Mouse (Mus musculus) kidney, postnatal 0 days (tissue): ENCODE results near the gene Fbxo24. TPM values are rescaled to one million over a fixed set of nuclear protein-coding genes. Genes with fewer than 3 reads are reported as not detected.

Experiments used
- ATAC-seq: fragments of 200-750 bp; cut with Nextera tagmentation; replicated peaks from 2 replicates; pipeline ENCODE4 v1.8.0; 2017; ENCODE audit warnings: low read depth, moderate number of reproducible peaks, moderate TSS enrichment, moderate library complexity; ENCODE audit not compliant: low FRiP score
- DNase-seq: peaks from one replicate; pipeline ENCODE4 v3.0.0-alpha.2; 2016; ENCODE audit warnings: low spot score
- H3K27ac ChIP-seq: fragments of 300-500 bp; sonication (generic); 2 replicates; pipeline ENCODE4 v1.5.1; 2014; ENCODE audit warnings: mild to moderate bottlenecking
- H3K27me3 ChIP-seq: fragments of 300-500 bp; sonication (generic); 2 replicates; pipeline ENCODE4 v1.6.1; 2014; ENCODE audit warnings: low read length, mixed read lengths; ENCODE audit not compliant: insufficient read depth
- H3K36me3 ChIP-seq: fragments of 300-500 bp; sonication (generic); 2 replicates; pipeline ENCODE4 v1.6.1; 2014; ENCODE audit warnings: low read length, mixed read lengths; ENCODE audit not compliant: insufficient read depth
- H3K4me1 ChIP-seq: fragments of 300-500 bp; sonication (generic); replicated peaks from 2 replicates; pipeline ENCODE4 v1.6.1; 2014; ENCODE audit warnings: antibody characterized with exemption, low read length, mixed read lengths; ENCODE audit not compliant: insufficient read depth
- H3K4me2 ChIP-seq: fragments of 300-500 bp; sonication (generic); 2 replicates; pipeline ENCODE4 v1.6.1; 2014; ENCODE audit warnings: mild to moderate bottlenecking, low read length, moderate library complexity, mixed read lengths
- H3K4me3 ChIP-seq: fragments of 300-500 bp; sonication (generic); replicated peaks from 2 replicates; pipeline ENCODE4 v1.5.1; 2014; ENCODE audit warnings: low read depth, low read length
- H3K9ac ChIP-seq: fragments of 300-500 bp; sonication (generic); 2 replicates; pipeline ENCODE4 v1.6.1; 2014; ENCODE audit warnings: low read depth, low read length
- H3K9me3 ChIP-seq: fragments of 300-500 bp; sonication (generic); replicated peaks from 2 replicates; pipeline ENCODE4 v1.6.1; 2016; ENCODE audit warnings: low read length, inconsistent platforms, mixed read lengths
- CTCF ChIP-seq: IDR thresholded peaks from 2 replicates; pipeline ENCODE4 v1.5.1; 2016; ENCODE audit warnings: antibody characterized with exemption, low read depth, mild to moderate bottlenecking, moderate library complexity
- WGBS: fragments of 180-500 bp; shearing (Covaris S2); extraction: QIAGEN DNeasy Blood & Tissue Kit; methylation state at CpG from one replicate; pipeline ENCODE4 v1.1.7; 2014; 5-methylcytosine and 5-hydroxymethylcytosine counted together
- polyA plus RNA-seq: library from polyadenylated mRNA; unstranded; fragments of >200 nt; fragmentation: Nextera tagmentation; extraction: Ambion mirVana; gene quantifications from 2 replicates; pipeline ENCODE4 v1.2.1, GENCODE M21; 2015

Fbxo24 gene
- polyA plus RNA-seq, 1 experiment from 2014 or later, result 0.17 TPM

DNA sequence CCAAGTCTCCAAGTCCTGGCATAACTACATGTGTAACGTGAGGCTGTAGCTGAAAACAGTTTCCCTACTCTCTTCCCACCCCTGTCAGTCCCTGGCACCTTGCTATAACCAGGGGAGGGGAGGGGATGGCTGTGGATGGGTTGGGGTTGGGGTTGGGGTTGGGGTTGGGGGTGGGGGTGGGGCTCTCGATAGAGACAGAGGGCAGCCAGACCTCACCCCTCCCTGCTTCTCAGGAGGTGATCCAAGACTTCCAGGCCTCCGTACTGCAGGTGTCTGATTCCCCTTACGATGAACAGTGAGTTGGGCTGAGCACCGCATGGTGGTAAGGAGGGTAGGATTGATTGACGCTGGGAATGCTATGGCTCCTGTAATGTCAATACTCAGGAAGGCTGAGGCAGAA lies 63.1 kb downstream of the Fbxo24 start:
- no peak for ATAC-seq
- no peak for TF ChIP-seq CTCF

DNA sequence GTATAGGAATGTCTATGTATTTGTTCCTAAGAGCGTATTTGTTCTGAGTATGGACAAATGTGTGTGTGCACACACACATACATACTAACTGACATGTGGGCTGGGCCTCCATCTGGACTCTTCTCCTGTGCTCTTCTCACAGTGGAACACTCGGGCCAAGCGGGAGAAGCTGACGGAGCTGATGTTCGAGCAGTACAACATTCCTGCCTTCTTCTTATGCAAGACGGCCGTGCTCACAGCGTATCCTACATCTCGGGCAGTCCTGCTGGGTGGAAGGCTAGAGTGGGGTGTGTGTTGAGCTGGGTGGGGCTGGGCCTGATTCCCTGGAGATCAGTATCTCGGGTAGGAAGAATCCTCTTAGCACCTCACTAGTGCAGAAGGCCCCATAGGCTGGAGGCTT lies 65.8 kb downstream of the Fbxo24 start:
- no peak overlapping the region for H3K4me2 ChIP-seq
- ATAC-seq, result no peak
- no peaks in the 10 kb centered on the region for H3K9me3 ChIP-seq
- H3K4me3 ChIP-seq, result no peak overlapping the region
- H3K27me3 ChIP-seq, result no peaks in the 10 kb centered on the region
- no peak overlapping the region for H3K9ac ChIP-seq
- TF ChIP-seq CTCF, result no peak
- no peaks in the 10 kb centered on the region for H3K4me1 ChIP-seq
- no peaks in the 10 kb centered on the region for H3K36me3 ChIP-seq
- 69% methylated on average over 10 of the region's 10 CpGs for WGBS
- DNase-seq, result no peak
- no peak overlapping the region for H3K27ac ChIP-seq

More for the DNA sequence above, 63.1 kb downstream of the Fbxo24 start:
- no peak overlapping the region for H3K27ac ChIP-seq
- H3K4me3 ChIP-seq, result no peak overlapping the region
- no peak for DNase-seq
- no peak overlapping the region for H3K9ac ChIP-seq
- H3K4me1 ChIP-seq, result no peaks in the 10 kb centered on the region
- H3K27me3 ChIP-seq, result no peaks in the 10 kb centered on the region
- no peaks in the 10 kb centered on the region for H3K9me3 ChIP-seq
- no peak overlapping the region for H3K4me2 ChIP-seq
- WGBS, result 72% methylated on average over 6 of the region's 6 CpGs
- no peaks in the 10 kb centered on the region for H3K36me3 ChIP-seq

Other genes with a start within 250 kb of the Fbxo24 start
- gene Zan, start 151.9 kb downstream of the Fbxo24 start, polyA plus RNA-seq, result 0.16 and 0.23 TPM in 2 replicates
- gene Pop7, start 126.5 kb downstream of the Fbxo24 start, polyA plus RNA-seq, result 55.1 and 55.6 TPM in 2 replicates
- gene Gigyf1, start 110.5 kb downstream of the Fbxo24 start, polyA plus RNA-seq, result 9.3 and 10.3 TPM in 2 replicates
- 0.20 TPM in 1 of 2 replicates, not detected in the other for gene Epo, start 95.8 kb downstream of the Fbxo24 start, polyA plus RNA-seq
- gene Gnb2, start 95.5 kb downstream of the Fbxo24 start, polyA plus RNA-seq, result 463 and 480 TPM in 2 replicates
- not detected in 2 replicates for gene Actl6b, start 75.5 kb downstream of the Fbxo24 start, polyA plus RNA-seq
- gene Tfr2, start 59.2 kb downstream of the Fbxo24 start, polyA plus RNA-seq, result 0.13 TPM in 2 replicates
- gene Mospd3, start 27.9 kb downstream of the Fbxo24 start, polyA plus RNA-seq, result 37.8 and 39.3 TPM in 2 replicates
- 120 and 136 TPM in 2 replicates for gene Pcolce, start 15.2 kb downstream of the Fbxo24 start, polyA plus RNA-seq
- gene Lrch4, start 119 bp upstream of the Fbxo24 start, polyA plus RNA-seq, result 42.6 and 42.9 TPM in 2 replicates
- gene Gm20605, start 173 bp upstream of the Fbxo24 start, polyA plus RNA-seq, result 5.3 and 6.2 TPM in 2 replicates
- gene Sap25, start 12.3 kb upstream of the Fbxo24 start, polyA plus RNA-seq, result 5.3 and 5.4 TPM in 2 replicates
- gene Irs3, start 16.7 kb upstream of the Fbxo24 start, polyA plus RNA-seq, result 1.3 and 1.4 TPM in 2 replicates
- gene Agfg2, start 55.7 kb upstream of the Fbxo24 start, polyA plus RNA-seq, result 20.8 and 21.2 TPM in 2 replicates
- gene Nyap1, start 112.6 kb upstream of the Fbxo24 start, polyA plus RNA-seq, result 1.2 and 1.6 TPM in 2 replicates
- 107 and 110 TPM in 2 replicates for gene Tsc22d4, start 116.7 kb upstream of the Fbxo24 start, polyA plus RNA-seq
- gene Ppp1r35, start 149.8 kb upstream of the Fbxo24 start, polyA plus RNA-seq, result 28.8 and 32.4 TPM in 2 replicates
- 11.6 and 12.3 TPM in 2 replicates for gene Mepce, start 158.7 kb upstream of the Fbxo24 start, polyA plus RNA-seq
- gene Zcwpw1, start 158.8 kb upstream of the Fbxo24 start, polyA plus RNA-seq, result 14.5 and 15.7 TPM in 2 replicates
- gene Pilra, start 207.3 kb upstream of the Fbxo24 start, polyA plus RNA-seq, result 0.69 and 0.70 TPM in 2 replicates
- gene Pilrb1, start 229.1 kb upstream of the Fbxo24 start, polyA plus RNA-seq, result 0.39 and 0.45 TPM in 2 replicates
- gene Pilrb2, start 242.8 kb upstream of the Fbxo24 start, polyA plus RNA-seq, result 0.16 and 0.84 TPM in 2 replicates